Mouse (Mus musculus): ENCODE measurements around the gene Kdm4b. TPM values are rescaled to one million over a fixed set of nuclear protein-coding genes. Genes with fewer than 3 reads are reported as not detected.
A peak's percentile ranks its signal among the peaks of the same experiment; 100 is the strongest.

The Kdm4b gene
- polyA plus RNA-seq, 1 experiment from 2014 or later: 43.6 TPM

DNA sequence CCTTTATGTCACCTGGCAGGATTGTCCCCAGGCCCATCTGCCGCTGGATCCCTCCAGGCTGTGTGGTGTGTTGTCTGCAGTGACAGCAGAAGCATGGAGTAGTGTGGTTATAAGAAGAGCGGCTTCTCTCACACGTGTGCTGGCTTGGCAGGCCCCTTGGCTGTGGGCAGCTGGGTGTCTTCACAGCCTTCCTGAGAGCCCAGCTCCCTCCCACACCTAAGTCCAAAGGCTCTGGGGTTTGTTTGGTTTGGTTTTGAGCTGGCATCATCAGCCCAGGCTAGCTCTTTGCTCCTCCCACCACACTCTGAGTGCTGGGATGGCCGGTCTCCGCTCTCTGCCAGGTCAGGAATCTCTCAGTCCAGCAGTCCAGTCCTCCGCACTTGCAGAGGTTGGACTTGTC, 67.4 kb downstream of the Kdm4b start:
- no peak overlapping the region for H3K4me3 ChIP-seq (replicated peaks)
- H3K9me3 ChIP-seq (replicated peaks): no peaks in the 10 kb centered on the region
- no peaks in the 10 kb centered on the region for H3K4me1 ChIP-seq
- no peak for ATAC-seq (ENCODE audit: insufficient number of reproducible peaks, low FRiP score, low TSS enrichment, low read depth)
- H3K36me3 ChIP-seq: peaks cover 100% of the 10 kb centered on the region
- no peaks in the 10 kb centered on the region for H3K27me3 ChIP-seq
- H3K27ac ChIP-seq (replicated peaks): no peak overlapping the region
- H3K9ac ChIP-seq: no peak overlapping the region
- WGBS: 86% methylated on average over 6 of the region's 6 CpGs
- no peak overlapping the region for H3K4me2 ChIP-seq (replicated peaks)

DNA sequence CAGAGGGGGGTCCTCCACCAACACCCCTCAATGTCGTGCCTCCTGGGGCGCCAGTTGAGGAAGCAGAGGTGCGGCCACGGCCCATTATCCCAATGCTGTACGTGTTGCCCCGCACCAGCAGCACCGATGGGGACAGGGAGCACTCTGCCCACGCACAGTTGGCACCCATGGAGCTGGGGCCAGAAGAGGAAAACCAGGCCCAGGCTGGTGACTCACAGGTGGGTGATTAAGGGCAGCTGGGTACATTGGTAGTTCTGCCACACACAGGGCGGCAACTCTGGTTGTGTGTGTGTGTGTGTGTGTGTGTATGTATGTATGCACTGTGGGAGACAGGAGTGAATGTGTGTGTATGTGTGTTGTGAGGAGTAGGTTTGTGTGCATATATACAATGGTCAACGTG, 68.0 kb downstream of the Kdm4b start:
- Histone ChIP-seq H3K4me3 (replicated peaks) (no peak overlapping the region), H3K36me3 (peaks cover 100% of the 10 kb centered on the region), H3K9me3 (replicated peaks) (no peaks in the 10 kb centered on the region), H3K4me2 (replicated peaks) (no peak overlapping the region), H3K4me1 (no peaks in the 10 kb centered on the region), H3K9ac (no peak overlapping the region), H3K27ac (replicated peaks) (no peak overlapping the region), H3K27me3 (no peaks in the 10 kb centered on the region)
- WGBS: 92% methylated on average over 10 of the region's 10 CpGs
- ATAC-seq (ENCODE audit: insufficient number of reproducible peaks, low FRiP score, low TSS enrichment, low read depth): no peak

DNA sequence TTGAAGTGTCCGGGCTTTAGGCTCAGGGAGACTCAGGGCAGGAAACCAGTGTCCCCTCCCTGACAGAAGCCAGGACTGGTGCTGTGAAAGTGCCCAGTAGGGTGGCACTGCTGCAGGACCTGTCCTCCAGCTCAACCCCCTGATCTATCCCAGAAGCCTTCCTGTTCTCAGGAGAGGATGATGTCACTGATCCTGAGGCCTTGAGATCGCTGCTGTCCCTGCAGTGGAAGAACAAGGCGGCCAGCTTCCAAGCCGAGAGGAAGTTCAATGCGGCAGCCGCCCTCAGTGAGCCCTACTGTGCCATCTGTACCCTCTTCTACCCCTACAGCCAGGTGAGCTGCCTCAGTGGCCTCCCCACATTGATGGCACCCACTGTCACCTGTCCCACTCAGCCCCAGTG, 70.2 kb downstream of the Kdm4b start:
- no peak for ATAC-seq (ENCODE audit: insufficient number of reproducible peaks, low FRiP score, low TSS enrichment, low read depth)
- H3K9ac ChIP-seq: no peak overlapping the region
- H3K27me3 ChIP-seq: no peaks in the 10 kb centered on the region
- H3K4me2 ChIP-seq (replicated peaks): no peak overlapping the region
- no peaks in the 10 kb centered on the region for H3K4me1 ChIP-seq
- WGBS: 85% methylated on average over 6 of the region's 6 CpGs
- no peak overlapping the region for H3K27ac ChIP-seq (replicated peaks)
- H3K36me3 ChIP-seq: peaks cover 100% of the 10 kb centered on the region
- no peaks in the 10 kb centered on the region for H3K9me3 ChIP-seq (replicated peaks)
- no peak overlapping the region for H3K4me3 ChIP-seq (replicated peaks)

DNA sequence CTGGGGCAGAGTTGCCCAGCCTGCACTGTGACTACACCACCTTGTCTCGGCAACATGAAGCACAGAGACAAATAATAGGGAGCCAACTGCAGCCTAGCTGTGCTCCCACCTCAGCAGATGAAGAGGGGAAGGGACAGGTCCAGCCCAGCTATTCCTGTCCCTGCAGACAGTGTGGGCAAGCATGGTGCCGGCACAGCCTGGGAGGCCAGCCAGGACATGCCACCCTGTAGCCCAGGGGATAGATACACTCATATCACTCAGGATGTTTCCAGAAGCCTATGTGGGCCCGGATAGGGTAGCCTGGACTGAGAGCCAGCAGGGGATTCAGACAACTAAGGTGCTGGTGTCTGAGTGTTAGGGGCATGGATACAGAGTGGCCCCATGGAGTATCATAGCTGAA, 74.4 kb downstream of the Kdm4b start:
- no peaks in the 10 kb centered on the region for H3K9me3 ChIP-seq (replicated peaks)
- peaks cover 90% of the 10 kb centered on the region for H3K36me3 ChIP-seq
- WGBS: 86% methylated on average over 3 of the region's 3 CpGs
- H3K9ac ChIP-seq: no peak overlapping the region
- H3K4me1 ChIP-seq: no peaks in the 10 kb centered on the region
- ATAC-seq (ENCODE audit: insufficient number of reproducible peaks, low FRiP score, low TSS enrichment, low read depth): no peak
- no peak overlapping the region for H3K4me2 ChIP-seq (replicated peaks)
- H3K27me3 ChIP-seq: no peaks in the 10 kb centered on the region
- H3K27ac ChIP-seq (replicated peaks): no peak overlapping the region
- H3K4me3 ChIP-seq (replicated peaks): no peak overlapping the region

DNA sequence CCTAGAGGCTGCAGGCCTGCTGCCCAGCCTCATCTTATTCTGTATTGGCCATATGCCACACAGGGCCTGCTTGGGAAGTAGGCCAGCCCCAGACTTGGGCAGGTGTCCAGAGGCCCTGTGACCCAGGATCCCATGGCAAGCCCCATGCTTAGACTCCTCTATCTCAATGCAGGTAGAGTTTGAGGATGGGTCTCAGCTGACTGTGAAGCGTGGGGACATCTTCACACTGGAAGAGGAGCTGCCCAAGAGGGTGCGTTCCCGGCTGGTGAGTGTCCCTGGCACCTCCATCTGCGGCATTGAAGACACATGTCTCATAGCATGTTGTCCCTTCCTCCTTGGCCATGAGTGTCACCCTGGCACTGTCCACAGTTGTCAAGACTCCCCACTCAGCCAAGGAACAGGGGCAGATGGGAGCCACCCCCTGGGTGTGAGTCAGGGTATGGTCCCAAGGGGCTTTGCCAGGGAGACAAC, 75.2 kb downstream of the Kdm4b start:
- H3K27me3 ChIP-seq: no peaks in the 10 kb centered on the region
- H3K36me3 ChIP-seq: peaks cover 83% of the 10 kb centered on the region
- H3K27ac ChIP-seq (replicated peaks): no peak overlapping the region
- 98% methylated on average over 4 of the region's 4 CpGs for WGBS
- no peak overlapping the region for H3K4me3 ChIP-seq (replicated peaks)
- H3K4me2 ChIP-seq (replicated peaks): no peak overlapping the region
- H3K9ac ChIP-seq: no peak overlapping the region
- H3K9me3 ChIP-seq (replicated peaks): no peaks in the 10 kb centered on the region
- peaks cover 3% of the 10 kb centered on the region for H3K4me1 ChIP-seq
- no peak for ATAC-seq (ENCODE audit: insufficient number of reproducible peaks, low FRiP score, low TSS enrichment, low read depth)

DNA sequence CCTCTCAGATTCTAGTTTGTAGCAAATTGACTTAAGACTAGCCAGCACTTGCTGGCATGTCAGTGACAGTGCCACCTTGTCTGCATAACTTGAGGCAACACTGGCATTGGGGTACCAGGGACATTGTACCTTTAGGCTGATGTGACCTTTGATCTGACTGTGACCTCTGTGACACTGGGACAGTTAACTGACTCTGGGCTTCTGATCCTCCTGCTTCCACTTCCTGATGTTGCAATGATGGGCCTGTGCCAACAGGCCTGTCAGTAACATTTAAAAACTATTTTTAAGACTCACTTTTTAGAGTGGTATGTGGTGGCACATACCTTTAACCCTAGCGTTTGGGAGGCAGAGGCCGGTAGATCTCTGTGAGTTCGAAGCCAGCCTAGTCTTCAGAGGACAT, 79.5 kb downstream of the Kdm4b start:
- Histone ChIP-seq H3K4me3 (replicated peaks) (no peak overlapping the region), H3K36me3 (peaks cover 44% of the 10 kb centered on the region), H3K9ac (no peak overlapping the region), H3K9me3 (replicated peaks) (no peaks in the 10 kb centered on the region), H3K4me2 (replicated peaks) (no peak overlapping the region), H3K27me3 (no peaks in the 10 kb centered on the region), H3K4me1 (peaks cover 20% of the 10 kb centered on the region), H3K27ac (replicated peaks) (no peak overlapping the region)
- WGBS: 80% methylated on average over 3 of the region's 3 CpGs
- no peak for ATAC-seq (ENCODE audit: insufficient number of reproducible peaks, low FRiP score, low TSS enrichment, low read depth)

DNA sequence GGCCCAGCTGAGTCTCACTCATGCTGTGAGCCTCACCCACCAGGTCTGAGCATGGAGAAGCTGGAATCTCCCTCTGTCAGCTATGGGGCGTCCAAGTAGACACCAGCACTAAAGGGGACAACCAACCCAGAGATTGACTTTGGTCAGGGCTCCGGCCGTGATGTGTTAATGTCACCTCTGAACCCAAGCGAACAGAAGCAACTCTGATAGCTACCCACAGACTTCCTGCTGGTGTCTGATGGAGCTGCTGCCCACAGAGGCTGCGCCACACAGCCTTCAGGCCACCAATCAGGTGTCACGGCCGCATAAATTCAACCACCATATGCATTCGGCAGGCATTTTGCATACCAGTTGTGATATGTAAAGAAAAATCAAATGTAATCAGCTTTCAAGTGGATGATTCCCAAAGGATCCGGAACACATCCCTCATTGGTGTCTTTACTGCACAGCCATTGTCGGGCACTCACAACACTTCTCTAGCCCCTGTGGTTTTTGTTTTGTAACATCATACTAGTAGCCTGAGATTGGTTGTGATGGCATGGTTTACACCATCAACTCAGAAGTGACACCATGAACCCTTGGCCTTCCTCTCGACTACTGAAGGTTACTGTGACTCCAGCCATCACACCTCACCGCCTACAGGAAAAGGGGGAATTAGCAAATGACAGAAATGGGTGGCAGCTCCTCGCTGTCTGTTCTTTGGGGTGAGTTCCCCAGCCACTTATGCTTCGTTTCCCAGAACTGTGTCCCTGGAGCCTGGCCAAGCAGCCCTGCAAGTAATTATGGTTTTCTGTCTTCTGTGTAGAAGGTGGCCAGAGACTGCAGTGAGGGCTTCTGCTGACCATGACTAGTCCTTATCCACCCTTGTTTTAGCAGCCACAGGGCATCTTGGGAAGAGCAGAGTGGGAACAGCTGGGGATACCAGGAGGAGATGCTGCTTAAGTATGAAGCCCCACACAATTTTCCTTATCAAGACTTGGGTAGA, 80.3 kb downstream of the Kdm4b start:
- no peak overlapping the region for H3K4me2 ChIP-seq (replicated peaks)
- ATAC-seq (ENCODE audit: insufficient number of reproducible peaks, low FRiP score, low TSS enrichment, low read depth): no peak
- no peaks in the 10 kb centered on the region for H3K9me3 ChIP-seq (replicated peaks)
- no peak overlapping the region for H3K9ac ChIP-seq
- H3K27ac ChIP-seq (replicated peaks): peak overlapping the region; percentile 55
- peaks cover 42% of the 10 kb centered on the region for H3K36me3 ChIP-seq
- peaks cover 20% of the 10 kb centered on the region for H3K4me1 ChIP-seq
- H3K27me3 ChIP-seq: no peaks in the 10 kb centered on the region
- WGBS: 75% methylated on average over 14 of the region's 14 CpGs
- no peak overlapping the region for H3K4me3 ChIP-seq (replicated peaks)

DNA sequence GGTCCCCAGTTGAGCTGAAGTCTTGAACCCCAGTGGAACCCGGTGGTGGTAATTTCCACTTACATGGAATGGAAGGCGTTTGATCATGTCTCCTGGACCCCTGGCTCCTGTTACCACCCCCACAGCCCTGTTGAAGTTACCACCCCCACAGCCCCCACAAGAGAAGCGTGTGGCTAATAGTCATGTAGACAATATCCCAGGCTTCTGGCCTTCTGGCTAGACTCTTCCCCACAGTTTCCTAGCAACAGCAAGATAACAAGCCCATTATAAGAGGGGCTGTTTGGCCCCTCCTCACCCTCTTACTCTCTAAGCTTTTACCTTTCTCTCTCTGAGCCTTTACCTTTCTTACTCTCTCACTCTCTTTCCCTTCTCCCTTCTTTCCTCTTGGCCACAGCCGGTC, 81.0 kb downstream of the Kdm4b start:
- Histone ChIP-seq H3K9me3 (replicated peaks) (no peaks in the 10 kb centered on the region), H3K27ac (replicated peaks) (peak overlapping the region; percentile 55), H3K36me3 (peaks cover 42% of the 10 kb centered on the region), H3K4me3 (replicated peaks) (no peak overlapping the region), H3K27me3 (no peaks in the 10 kb centered on the region), H3K4me1 (peaks cover 20% of the 10 kb centered on the region), H3K4me2 (replicated peaks) (no peak overlapping the region), H3K9ac (no peak overlapping the region)
- 57% methylated on average over 4 of the region's 4 CpGs for WGBS
- ATAC-seq (ENCODE audit: insufficient number of reproducible peaks, low FRiP score, low TSS enrichment, low read depth): no peak

DNA sequence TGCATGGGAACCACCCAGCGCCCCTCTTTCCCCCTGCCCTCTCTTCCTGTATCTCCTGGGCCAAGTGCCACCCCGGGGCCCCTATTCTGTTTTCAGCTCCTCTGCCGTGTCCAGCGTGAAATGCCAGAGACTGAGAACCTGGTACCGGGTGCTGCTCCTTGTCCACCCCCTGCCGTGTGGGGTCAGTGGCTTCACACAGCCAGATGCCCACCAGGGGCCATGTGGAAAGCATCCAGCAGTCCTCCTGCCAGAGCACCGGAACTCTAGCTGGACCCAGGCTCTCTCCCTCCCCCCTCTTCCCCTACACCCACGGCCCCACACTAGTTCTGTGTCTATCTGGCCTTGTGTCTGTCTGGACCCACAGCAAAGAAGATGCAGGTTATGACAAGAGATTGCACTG, 81.5 kb downstream of the Kdm4b start:
- peaks cover 20% of the 10 kb centered on the region for H3K4me1 ChIP-seq
- H3K27ac ChIP-seq (replicated peaks): peak overlapping the region; percentile 55; the same call in 1 of the 2 replicates
- H3K36me3 ChIP-seq: peaks cover 42% of the 10 kb centered on the region
- WGBS: 55% methylated on average over 8 of the region's 8 CpGs
- H3K4me2 ChIP-seq (replicated peaks): no peak overlapping the region
- no peaks in the 10 kb centered on the region for H3K27me3 ChIP-seq
- no peak overlapping the region for H3K9ac ChIP-seq
- no peak overlapping the region for H3K4me3 ChIP-seq (replicated peaks)
- no peak for ATAC-seq (ENCODE audit: insufficient number of reproducible peaks, low FRiP score, low TSS enrichment, low read depth)
- no peaks in the 10 kb centered on the region for H3K9me3 ChIP-seq (replicated peaks)

DNA sequence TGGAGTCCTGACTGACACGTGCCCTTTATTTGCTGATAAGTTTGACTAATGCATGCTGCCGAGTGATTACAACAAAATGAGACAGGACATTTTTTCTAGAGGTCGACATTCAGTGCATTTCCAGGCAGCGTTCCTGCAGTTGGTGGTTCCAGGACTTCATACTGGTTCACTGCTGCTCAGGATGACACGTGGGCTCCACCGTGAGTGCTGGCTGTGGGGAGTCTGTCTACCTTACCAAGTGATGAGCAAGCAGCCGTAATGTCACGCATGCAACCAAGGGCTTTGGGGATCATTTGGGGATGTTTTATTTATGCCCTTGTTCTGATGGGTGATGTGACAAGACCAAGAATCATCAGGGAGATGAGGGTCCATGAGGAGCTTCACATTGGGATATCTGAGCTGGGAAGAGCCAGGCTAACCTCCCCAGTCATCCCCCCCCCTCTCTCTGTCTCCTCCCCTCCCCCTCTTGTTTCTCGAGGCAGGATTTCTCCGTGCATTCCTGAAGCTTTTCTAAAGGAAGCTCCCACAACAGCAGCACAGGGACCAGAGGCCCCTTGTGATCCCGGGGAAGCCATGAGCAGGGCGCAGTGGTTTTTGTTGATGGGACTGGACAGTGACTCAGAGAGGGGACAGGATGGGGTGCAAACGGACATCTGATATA, 83.2 kb downstream of the Kdm4b start:
- ATAC-seq (ENCODE audit: insufficient number of reproducible peaks, low FRiP score, low TSS enrichment, low read depth): no peak
- Histone ChIP-seq H3K9ac (no peak overlapping the region), H3K4me1 (peaks cover 20% of the 10 kb centered on the region), H3K36me3 (peaks cover 46% of the 10 kb centered on the region), H3K27me3 (no peaks in the 10 kb centered on the region), H3K4me2 (replicated peaks) (no peak overlapping the region), H3K27ac (replicated peaks) (no peak overlapping the region), H3K4me3 (replicated peaks) (no peak overlapping the region), H3K9me3 (replicated peaks) (no peaks in the 10 kb centered on the region)
- 39% methylated on average over 13 of the region's 13 CpGs for WGBS

DNA sequence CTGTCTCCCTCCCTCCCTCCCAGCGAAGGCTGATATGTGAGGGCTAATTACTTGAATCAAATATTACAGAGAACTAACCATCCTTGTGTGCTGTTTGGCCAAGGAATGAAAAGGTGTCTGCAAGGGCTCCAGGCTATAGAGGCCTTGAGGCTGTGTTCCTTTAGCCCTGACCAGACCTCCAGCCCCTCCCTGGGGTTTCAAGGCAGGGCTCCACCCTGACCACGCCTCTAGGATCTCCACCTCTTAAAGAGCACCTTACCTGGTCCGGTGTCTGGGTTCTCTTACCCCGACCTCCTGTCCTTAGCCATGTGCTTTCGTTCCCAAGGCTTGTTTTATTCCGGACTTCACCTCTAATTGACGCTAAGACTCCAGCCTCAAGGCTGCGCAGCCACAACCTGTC, 83.9 kb downstream of the Kdm4b start:
- ATAC-seq (ENCODE audit: insufficient number of reproducible peaks, low FRiP score, low TSS enrichment, low read depth): no peak
- Histone ChIP-seq H3K36me3 (peaks cover 49% of the 10 kb centered on the region), H3K4me3 (replicated peaks) (no peak overlapping the region), H3K9me3 (replicated peaks) (no peaks in the 10 kb centered on the region), H3K9ac (no peak overlapping the region), H3K4me1 (peaks cover 20% of the 10 kb centered on the region), H3K4me2 (replicated peaks) (no peak overlapping the region), H3K27me3 (no peaks in the 10 kb centered on the region), H3K27ac (replicated peaks) (no peak overlapping the region)
- WGBS: 27% methylated on average over 8 of the region's 8 CpGs

All from embryonic facial prominence, embryonic 15.5 days (tissue).